Mouse (Mus musculus) layer of hippocampus, adult 2 months (tissue): ENCODE measurements around the gene Krtap31-1. TPM values are rescaled to one million over a fixed set of nuclear protein-coding genes. Genes with fewer than 3 reads are reported as not detected.
"Not testable (repeated sequence)": the region's sequence is repeated elsewhere in the genome, so short reads cannot be mapped to it uniquely, and the experiment has no call there.

Experiments used
- DNase-seq, 2 experiments: peaks; one replicate each; pipeline ENCODE4 v3.0.0; 2022; ENCODE audit warnings: low spot score in 2 of 2
- H3K27ac ChIP-seq: fragments of 200-600 bp; 2 replicates; pipeline ENCODE4 v1.8.1; 2022
- H3K4me3 ChIP-seq: fragments of 200-600 bp; 2 replicates; pipeline ENCODE4 v1.8.1; 2022; ENCODE audit warnings: mild to moderate bottlenecking
- CTCF ChIP-seq: fragments of 200-600 bp; conservative IDR thresholded peaks from 2 replicates; pipeline ENCODE4 v1.8.1; 2022; ENCODE audit warnings: antibody characterized with exemption, mild to moderate bottlenecking, moderate library complexity
- long read RNA-seq, 2 experiments: library from polyadenylated mRNA; stranded (forward); transcript quantifications; one replicate each; pipeline ENCODE4 v2.0.0; 2021; ENCODE audit warnings: borderline mapping rate in 2 of 2
- total RNA-seq, 2 experiments: library from RNA; stranded (reverse); gene quantifications; 2 replicates each; pipeline ENCODE4 v1.2.3; 2021

Krtap31-1 gene
- total RNA-seq: not detected
- long read RNA-seq, experiment 1: 0 reads
- long read RNA-seq, experiment 2: 0 reads

DNA sequence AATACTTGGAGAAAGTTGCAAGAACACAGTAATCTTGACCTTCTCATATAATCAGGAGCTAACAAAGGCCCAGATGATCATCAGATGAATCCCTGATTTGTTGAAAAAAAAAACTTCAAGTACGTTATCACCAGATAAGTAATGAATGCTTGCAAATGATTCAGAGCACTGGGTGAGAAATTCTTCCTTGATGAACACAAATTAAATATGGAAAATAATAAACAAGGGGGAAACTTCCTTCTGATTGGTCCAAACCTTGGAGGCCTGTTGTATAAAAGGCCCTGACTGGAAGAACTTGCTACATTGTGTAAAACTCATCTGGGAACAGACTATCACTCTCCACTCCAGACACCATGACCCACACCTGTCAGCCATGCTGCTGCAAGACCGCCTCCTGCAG, at the start of gene Krtap31-1:
Krtap31-1 (plus strand) TSS at position 301 of the 400 bp plus-strand sequence.
- Histone ChIP-seq H3K4me3 (no peak within 1 kb of the TSS), H3K27ac (no peak within 1 kb of the TSS)
- TF ChIP-seq CTCF: no peak
- DNase-seq: no peak

- DNase-seq: no peak
- Histone ChIP-seq H3K4me3 (no peak overlapping the region), H3K27ac (no peak overlapping the region)
- no peak for TF ChIP-seq CTCF
Measured at GRCm38 (mm10) chr11:99858761-99859160, 49.0 kb upstream of the Krtap31-1 start.

DNA sequence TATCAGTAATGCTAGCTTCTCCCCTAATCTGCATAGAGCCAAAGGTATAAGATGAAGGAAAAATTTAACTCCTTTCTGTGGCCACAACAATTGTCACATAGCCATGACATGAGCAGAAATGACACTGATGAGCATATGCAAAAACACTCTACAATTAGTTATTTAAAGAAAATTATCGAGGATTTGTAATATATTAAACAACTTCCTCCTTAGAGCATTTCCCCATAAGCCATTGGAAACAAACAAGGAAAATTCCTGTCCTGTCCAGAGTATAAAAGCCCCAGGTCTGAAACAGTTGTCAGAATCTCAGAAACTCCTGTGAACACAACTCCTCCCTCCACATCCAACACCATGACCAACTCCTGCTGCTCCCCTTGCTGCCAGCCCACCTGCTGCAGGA, 43.5 kb upstream of the Krtap31-1 start, which contains the start of gene Gm11559:
Gm11559 (plus strand) TSS at position 301 of the 400 bp plus-strand sequence.
- H3K4me3 ChIP-seq, H3K27ac ChIP-seq, DNase-seq: not testable (repeated sequence)

DNA sequence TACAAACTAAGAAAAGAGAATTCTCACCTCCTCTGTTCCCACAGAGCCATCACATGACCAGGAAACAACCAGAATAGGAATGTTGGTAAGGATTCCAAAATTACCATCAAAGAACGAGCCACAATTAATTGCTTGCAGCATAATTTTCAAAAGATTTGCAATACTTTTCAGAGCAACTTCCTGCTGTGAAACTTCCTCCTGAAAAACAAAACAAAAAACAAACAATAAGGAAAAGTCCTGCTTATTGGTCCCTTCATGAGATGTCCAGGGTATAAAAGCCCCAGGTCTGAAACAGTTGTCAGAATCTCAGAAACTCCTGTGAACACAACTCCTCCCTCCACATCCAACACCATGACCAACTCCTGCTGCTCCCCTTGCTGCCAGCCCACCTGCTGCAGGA, 34.6 kb upstream of the Krtap31-1 start, which contains the start of gene Krtap9-1:
Krtap9-1 (plus strand) TSS at position 301 of the 400 bp plus-strand sequence.
- H3K4me3 ChIP-seq, H3K27ac ChIP-seq, DNase-seq: not testable (repeated sequence)

DNA sequence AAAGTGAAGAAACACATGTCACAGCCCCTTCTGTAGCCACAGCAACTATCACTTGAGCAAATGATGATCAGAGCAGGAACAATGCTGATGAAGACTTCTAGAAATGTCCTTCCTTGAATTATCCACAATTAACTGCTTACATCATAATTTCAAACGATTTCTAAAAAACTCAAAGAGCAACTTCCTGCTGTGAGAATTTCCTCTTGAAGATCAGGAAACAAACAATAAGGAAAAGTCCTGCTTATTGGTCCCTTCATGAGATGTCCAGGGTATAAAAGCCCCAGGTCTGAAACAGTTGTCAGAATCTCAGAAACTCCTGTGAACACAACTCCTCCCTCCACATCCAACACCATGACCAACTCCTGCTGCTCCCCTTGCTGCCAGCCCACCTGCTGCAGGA, 28.8 kb upstream of the Krtap31-1 start, which contains the start of gene Gm11567:
Gm11567 (plus strand) TSS at position 301 of the 400 bp plus-strand sequence.
- DNase-seq, H3K4me3 ChIP-seq, H3K27ac ChIP-seq: not testable (repeated sequence)

- H3K27ac ChIP-seq: no peak within 1 kb of the TSS
- TF ChIP-seq CTCF: no peak
- DNase-seq: no peak
- no peak within 1 kb of the TSS for H3K4me3 ChIP-seq
Measured at GRCm38 (mm10) chr11:99914451-99914850, 6.7 kb downstream of the Krtap31-1 start, which contains the start of gene Gm11565. Gene Gm11565 (plus strand): TSS chr11:99914751.

GRCm38 (mm10) chr11:99935991-99936390, 28.3 kb downstream of the Krtap31-1 start, which contains the start of gene Krtap31-2:
Gene Krtap31-2 (plus strand): TSS chr11:99936291.
- no peak for DNase-seq
- H3K27ac ChIP-seq: no peak within 1 kb of the TSS
- no peak for TF ChIP-seq CTCF
- H3K4me3 ChIP-seq: no peak within 1 kb of the TSS

DNA sequence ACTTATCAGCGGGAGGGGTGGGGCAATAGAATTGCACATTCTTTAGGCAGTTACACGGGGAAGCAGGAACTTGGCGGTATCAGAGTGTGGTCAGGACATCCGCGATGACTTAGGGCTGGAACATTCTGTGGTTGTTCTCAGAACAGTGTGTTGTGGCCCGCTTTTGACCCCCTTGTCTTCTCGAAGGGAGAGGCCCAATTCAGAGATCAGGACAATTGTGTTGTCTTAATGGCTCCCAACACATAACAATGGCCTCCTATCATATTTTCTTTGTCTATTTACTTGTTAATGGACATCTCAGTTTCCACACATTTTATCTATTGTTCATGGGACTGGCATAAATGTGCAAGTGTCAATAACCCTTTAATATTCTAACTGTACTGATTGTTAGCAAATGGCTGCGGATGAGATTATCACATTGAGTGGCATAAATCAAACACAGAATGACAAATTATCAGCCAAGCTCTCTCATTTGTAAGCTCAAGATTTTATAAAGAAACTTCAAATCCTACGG, 30.1 kb downstream of the Krtap31-1 start:
- DNase-seq: no peak
- no peak for TF ChIP-seq CTCF
- no peak overlapping the region for H3K4me3 ChIP-seq
- H3K27ac ChIP-seq: no peak overlapping the region

DNA sequence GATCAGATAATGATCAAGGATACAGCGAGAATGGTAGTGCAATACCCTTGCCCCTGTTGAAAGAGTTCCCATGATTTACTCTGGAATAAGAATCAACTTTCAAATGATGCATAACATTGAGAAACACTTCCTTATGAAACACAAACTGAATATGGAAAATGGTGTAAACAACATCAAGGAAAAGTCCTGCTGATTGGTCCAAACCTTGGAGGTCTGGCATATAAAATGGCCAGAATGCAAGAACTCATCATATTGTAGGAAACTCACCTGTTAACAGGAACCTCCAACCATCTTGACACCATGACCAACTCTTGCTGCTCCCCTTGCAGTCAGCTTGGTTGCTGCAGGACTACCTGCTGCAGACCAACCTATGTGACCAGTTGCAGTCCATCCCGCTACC, 40.5 kb downstream of the Krtap31-1 start, which contains the start of gene Krtap9-5:
Krtap9-5 (plus strand) TSS at position 301 of the 400 bp plus-strand sequence.
- no peak within 1 kb of the TSS for H3K4me3 ChIP-seq
- H3K27ac ChIP-seq: no peak within 1 kb of the TSS
- no peak for TF ChIP-seq CTCF
- no peak for DNase-seq

Other genes starting within 250 kb of the Krtap31-1 start
- gene Gm11563, start 249.0 kb upstream of the Krtap31-1 start, total RNA-seq: not detected
- gene Krtap4-6, start 242.0 kb upstream of the Krtap31-1 start, total RNA-seq: not detected
- not detected for gene Gm14190, start 217.2 kb upstream of the Krtap31-1 start, total RNA-seq
- not detected for gene Gm14180, start 173.6 kb upstream of the Krtap31-1 start, total RNA-seq
- not detected for gene Gm11595, start 135.0 kb upstream of the Krtap31-1 start, total RNA-seq
- gene Krtap4-8, start 127.2 kb upstream of the Krtap31-1 start, total RNA-seq: not detected
- not detected for gene Krtap4-9, start 122.7 kb upstream of the Krtap31-1 start, total RNA-seq
- gene Gm11596, start 114.5 kb upstream of the Krtap31-1 start, total RNA-seq: not detected
- not detected for gene Gm11569, start 109.0 kb upstream of the Krtap31-1 start, total RNA-seq
- not detected for gene Gm11554, start 103.5 kb upstream of the Krtap31-1 start, total RNA-seq
- gene Krtap4-13, start 98.0 kb upstream of the Krtap31-1 start, total RNA-seq: not detected
- gene Gm11564, start 92.3 kb upstream of the Krtap31-1 start, total RNA-seq: not detected
- not detected for gene 2300003K06Rik, start 69.9 kb upstream of the Krtap31-1 start, total RNA-seq
- not detected for gene Krtap4-16, start 56.3 kb upstream of the Krtap31-1 start, total RNA-seq
- not detected for gene Gm11568, start 50.0 kb upstream of the Krtap31-1 start, total RNA-seq
- not detected for gene Gm11559, start 43.4 kb upstream of the Krtap31-1 start, total RNA-seq
- not detected for gene Krtap9-1, start 34.5 kb upstream of the Krtap31-1 start, total RNA-seq
- not detected for gene Gm11567, start 28.7 kb upstream of the Krtap31-1 start, total RNA-seq
- not detected for gene Gm11565, start 6.8 kb downstream of the Krtap31-1 start, total RNA-seq
- not detected for gene Krtap31-2, start 28.4 kb downstream of the Krtap31-1 start, total RNA-seq
- gene Krtap9-5, start 40.6 kb downstream of the Krtap31-1 start, total RNA-seq: not detected
- not detected for gene Krtap29-1, start 71.1 kb downstream of the Krtap31-1 start, total RNA-seq
- gene Krtap16-1, start 78.7 kb downstream of the Krtap31-1 start, total RNA-seq: not detected
- not detected for gene Krtap17-1, start 86.1 kb downstream of the Krtap31-1 start, total RNA-seq
- not detected for gene Krt33a, start 108.3 kb downstream of the Krtap31-1 start, total RNA-seq
- gene Krt33b, start 121.9 kb downstream of the Krtap31-1 start, total RNA-seq: not detected
- gene Krt34, start 133.6 kb downstream of the Krtap31-1 start, total RNA-seq: not detected
- not detected for gene Krt31, start 142.6 kb downstream of the Krtap31-1 start, total RNA-seq
- not detected for gene Krt32, start 180.3 kb downstream of the Krtap31-1 start, total RNA-seq
- gene Krt35, start 188.3 kb downstream of the Krtap31-1 start, total RNA-seq: not detected
- not detected for gene Krt36, start 197.7 kb downstream of the Krtap31-1 start, total RNA-seq
- not detected for gene Krt13, start 213.6 kb downstream of the Krtap31-1 start, total RNA-seq
- gene Krt15, start 228.0 kb downstream of the Krtap31-1 start, total RNA-seq: under 1 TPM in 1 of 2 experiments, not detected in 1; 0.77 TPM
- gene Krt19, start 240.7 kb downstream of the Krtap31-1 start, total RNA-seq: not detected